Mouse (Mus musculus): Measurements from ENCODE around the gene Ifnl3.

GRCm38 (mm10) chr7:28532005-28532404 lies 9.4 kb downstream of the Ifnl3 start:
- no peak for TF ChIP-seq CTCF (IDR thresholded peaks at IDR 0.05; ENCODE audit: control insufficient read depth, insufficient read depth, low read length)
- TF ChIP-seq POLR2A (IDR thresholded peaks at IDR 0.05; ENCODE audit: borderline replicate concordance, control insufficient read depth, low read depth, low read length), result no peak
